Mouse (Mus musculus) CH12.LX (cell line): ENCODE data around the gene Slx1b. TPM values are rescaled to one million over a fixed set of nuclear protein-coding genes. Genes with fewer than 3 reads are reported as not detected.
A peak's percentile ranks its signal among the peaks of the same experiment; 100 is the strongest.

Experiments used
- DNase-seq: peaks from one replicate; pipeline ENCODE4 v3.0.0-alpha.2; 2013; ENCODE audit errors: extremely low read depth
- H3K27ac ChIP-seq: 2 replicates; pipeline ENCODE4 v1.5.1; 2012; ENCODE audit warnings: low read depth, mild to moderate bottlenecking, control low read depth, moderate library complexity; ENCODE audit not compliant: insufficient read depth
- H3K27me3 ChIP-seq: replicated peaks from 2 replicates; pipeline ENCODE3; 2012; ENCODE audit warnings: inconsistent platforms
- H3K36me3 ChIP-seq, 2 experiments: replicated peaks in 1 of 2; 2 replicates each; pipeline versions ENCODE3 to v1.6.1; 2012; ENCODE audit warnings: inconsistent platforms in 1 of 2, low read length in 1 of 2, mild to moderate bottlenecking in 1 of 2, mixed read lengths in 1 of 2, moderate library complexity in 1 of 2; ENCODE audit not compliant: control insufficient read depth in 1 of 2, insufficient read depth in 1 of 2
- H3K4me1 ChIP-seq, 2 experiments: 2 replicates each; pipeline ENCODE4 v1.6.1; 2012; ENCODE audit warnings: inconsistent platforms in 1 of 2, moderate library complexity in 1 of 2; ENCODE audit not compliant: insufficient read depth in 2 of 2, control insufficient read depth in 1 of 2
- H3K4me2 ChIP-seq: 2 replicates; pipeline ENCODE4 v1.6.1; 2012; ENCODE audit warnings: low read depth, mild to moderate bottlenecking, control low read depth; ENCODE audit not compliant: poor library complexity, insufficient read depth, severe bottlenecking
- H3K4me3 ChIP-seq, 3 experiments: fragments of 150-350 bp in 1 of 3; sonication (generic) in 1 of 3; replicated peaks in 1 of 3; 2 replicates each; pipeline versions ENCODE3 to v1.5.1; 2011 to 2012; ENCODE audit warnings: low read depth in 2 of 3, low read length in 2 of 3, mild to moderate bottlenecking in 2 of 3, moderate library complexity in 2 of 3, control low read depth in 1 of 3, improper control_type of control experiment in 1 of 3, inconsistent platforms in 1 of 3, mixed read lengths in 1 of 3; ENCODE audit not compliant: poor library complexity in 1 of 3
- H3K79me2 ChIP-seq: replicated peaks from 2 replicates; pipeline ENCODE4 v1.6.1; 2012; ENCODE audit warnings: mild to moderate bottlenecking, moderate library complexity; ENCODE audit not compliant: control insufficient read depth, poor library complexity, insufficient read depth, severe bottlenecking; ENCODE audit errors: extremely low read depth
- H3K9ac ChIP-seq: 2 replicates; pipeline ENCODE4 v1.6.1; 2012; ENCODE audit warnings: low read depth, mild to moderate bottlenecking, control low read depth, moderate library complexity; ENCODE audit not compliant: insufficient read depth
- H3K9me3 ChIP-seq: replicated peaks from 2 replicates; pipeline ENCODE3; 2012; ENCODE audit warnings: low read length, inconsistent platforms, mixed read lengths
- BHLHE40 ChIP-seq: IDR thresholded peaks from 2 replicates; pipeline ENCODE4 v1.6.1; 2011; ENCODE audit warnings: mild to moderate bottlenecking, low read depth, low read length, improper control_type of control experiment
- CHD1 ChIP-seq: IDR thresholded peaks from 2 replicates; pipeline ENCODE4 v1.6.1; 2012; ENCODE audit warnings: low read depth, low read length, improper control_type of control experiment, inconsistent platforms
- CHD2 ChIP-seq: IDR thresholded peaks from 2 replicates; pipeline ENCODE4 v1.6.1; 2011; ENCODE audit warnings: low read length, improper control_type of control experiment
- CTCF ChIP-seq, 2 experiments: IDR thresholded peaks in 1 of 2; conservative IDR thresholded peaks in 1 of 2; 2 replicates each; pipeline ENCODE4 v1.5.1; 2011 to 2012; ENCODE audit warnings: low read depth in 2 of 2, low read length in 2 of 2, improper control_type of control experiment in 1 of 2, inconsistent platforms in 1 of 2, mild to moderate bottlenecking in 1 of 2, moderate library complexity in 1 of 2
- E2F4 ChIP-seq: IDR thresholded peaks from 2 replicates; pipeline ENCODE4 v1.6.1; 2011; ENCODE audit warnings: low read depth, low read length, improper control_type of control experiment; ENCODE audit not compliant: insufficient replicate concordance
- EP300 ChIP-seq: IDR thresholded peaks from 2 replicates; pipeline ENCODE4 v1.6.1; 2011; ENCODE audit warnings: low read length, improper control_type of control experiment
- ETS1 ChIP-seq: conservative IDR thresholded peaks from 2 replicates; pipeline ENCODE4 v1.6.1; 2012; ENCODE audit warnings: low read depth, mild to moderate bottlenecking, inconsistent platforms, low read length, improper control_type of control experiment, moderate library complexity
- GABPA ChIP-seq: IDR thresholded peaks from 2 replicates; pipeline ENCODE4 v1.6.1; 2012; ENCODE audit warnings: low read depth, low read length, improper control_type of control experiment, inconsistent platforms; ENCODE audit not compliant: insufficient replicate concordance
- HCFC1 ChIP-seq: IDR thresholded peaks from 2 replicates; pipeline ENCODE4 v1.6.1; 2012; ENCODE audit warnings: low read depth, mild to moderate bottlenecking, inconsistent platforms, low read length, improper control_type of control experiment
- JUN ChIP-seq: IDR thresholded peaks from 2 replicates; pipeline ENCODE4 v1.6.1; 2011; ENCODE audit warnings: low read depth, mild to moderate bottlenecking, low read length, improper control_type of control experiment, moderate library complexity; ENCODE audit not compliant: insufficient read depth
- JUND ChIP-seq: conservative IDR thresholded peaks from 2 replicates; pipeline ENCODE4 v1.6.1; 2011; ENCODE audit warnings: low read depth, low read length, improper control_type of control experiment
- KAT2A ChIP-seq: IDR thresholded peaks from 2 replicates; pipeline ENCODE4 v1.6.1; 2012; ENCODE audit warnings: low read length, improper control_type of control experiment, inconsistent platforms; ENCODE audit not compliant: insufficient replicate concordance
- MAFK ChIP-seq: IDR thresholded peaks from 2 replicates; pipeline ENCODE4 v1.6.1; 2011; ENCODE audit warnings: low read length, improper control_type of control experiment; ENCODE audit not compliant: insufficient replicate concordance
- MAX ChIP-seq: IDR thresholded peaks from 2 replicates; pipeline ENCODE4 v1.6.1; 2011; ENCODE audit warnings: low read length, improper control_type of control experiment
- NRF1 ChIP-seq: IDR thresholded peaks from 2 replicates; pipeline ENCODE4 v1.6.1; 2014; ENCODE audit warnings: low read depth, mild to moderate bottlenecking, inconsistent platforms, low read length, improper control_type of control experiment, moderate library complexity
- PAX5 ChIP-seq: IDR thresholded peaks from 2 replicates; pipeline ENCODE4 v1.6.1; 2012; ENCODE audit warnings: low read length, inconsistent platforms, mixed read lengths
- RAD21 ChIP-seq: IDR thresholded peaks from 2 replicates; pipeline ENCODE4 v1.6.1; 2011; ENCODE audit warnings: low read depth, mild to moderate bottlenecking, low read length, improper control_type of control experiment, moderate library complexity
- RCOR1 ChIP-seq: conservative IDR thresholded peaks from 2 replicates; pipeline ENCODE4 v1.6.1; 2012; ENCODE audit warnings: low read depth, mild to moderate bottlenecking, inconsistent platforms, low read length, improper control_type of control experiment
- SIN3A ChIP-seq: IDR thresholded peaks from 2 replicates; pipeline ENCODE4 v1.6.1; 2012; ENCODE audit warnings: low read length, improper control_type of control experiment, inconsistent platforms
- TBP ChIP-seq: conservative IDR thresholded peaks from 2 replicates; pipeline ENCODE4 v1.6.1; 2011; ENCODE audit warnings: low read depth, low read length, improper control_type of control experiment
- TCF12 ChIP-seq: IDR thresholded peaks from 2 replicates; pipeline ENCODE4 v1.6.1; 2014; ENCODE audit warnings: low read depth, mild to moderate bottlenecking, inconsistent platforms, low read length, improper control_type of control experiment
- USF1 ChIP-seq: IDR thresholded peaks from 2 replicates; pipeline ENCODE4 v1.6.1; 2014; ENCODE audit warnings: low read depth, mild to moderate bottlenecking, inconsistent platforms, low read length, improper control_type of control experiment
- USF2 ChIP-seq: conservative IDR thresholded peaks from 2 replicates; pipeline ENCODE4 v1.6.1; 2011; ENCODE audit warnings: low read depth, low read length, improper control_type of control experiment
- ZKSCAN1 ChIP-seq: IDR thresholded peaks from 2 replicates; pipeline ENCODE4 v1.6.1; 2012; ENCODE audit warnings: low read depth, inconsistent platforms, low read length, improper control_type of control experiment, borderline replicate concordance
- ZMIZ1 ChIP-seq: IDR thresholded peaks from 2 replicates; pipeline ENCODE4 v1.6.1; 2012; ENCODE audit warnings: low read depth, mild to moderate bottlenecking, inconsistent platforms, low read length, improper control_type of control experiment
- dilution Hi-C: fragments of 300-500 bp; cut with MboI; formaldehyde crosslinking; loops from 2 replicates; pipeline ENCODE4 v1.14.3; 2020; ENCODE audit warnings: low sequenced_read_pairs; ENCODE audit not compliant: extremely low pct_unique_long_range_greater_than_20kb, extremely low pct_ligation_motif_present
- in situ Hi-C: fragments of 300-500 bp; cut with MboI; formaldehyde crosslinking; loops from 3 replicates; pipeline ENCODE4 v1.14.3; 2019; ENCODE audit warnings: low sequenced_read_pairs, low pct_ligation_motif_present, low pct_unique_long_range_greater_than_20kb, mixed read lengths
- polyA plus RNA-seq: library from polyadenylated mRNA; unstranded; fragments of >175 nt; gene quantifications from 2 replicates; pipeline ENCODE4 v1.2.1, GENCODE M21; 2012; ENCODE audit warnings: low read depth; ENCODE audit not compliant: insufficient read length
- total RNA-seq, 2 experiments: library from RNA; depleted of rRNA; stranded (reverse); fragments of 300-350 nt in 1 of 2; fragments of >200 nt in 1 of 2; gene quantifications; 2 replicates each; pipeline ENCODE4 v1.2.3; 2012 to 2014

The Slx1b gene
- total and polyA plus RNA-seq, 3 experiments = 4.7 to 8.3 (median 5.6) TPM

DNA sequence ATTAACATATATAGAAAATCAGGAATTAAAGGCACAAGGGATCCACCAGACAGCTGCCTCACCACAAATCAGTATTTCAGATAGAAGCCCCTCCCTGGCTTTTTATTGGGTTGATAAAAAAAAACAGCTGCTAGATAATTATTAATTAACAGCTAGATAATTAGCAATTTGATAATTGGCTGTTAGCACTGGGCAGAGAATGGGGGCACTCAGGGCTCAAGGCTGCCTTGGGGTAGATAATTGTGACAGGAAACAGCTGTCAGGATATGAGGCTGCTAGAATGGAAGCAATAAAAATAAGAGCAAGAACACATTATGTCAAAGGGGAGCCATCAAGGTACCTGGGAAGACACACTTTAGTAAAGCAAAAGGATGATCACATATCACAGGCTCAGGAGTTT, 50.7 kb downstream of the Slx1b start:
- peaks cover 13 to 47% of the 10 kb centered on the region in 2 experiments for H3K4me1 ChIP-seq
- 0 out of 2 replicates have a peak, but pooled peaks cover 2% of the 10 kb centered on the region for H3K79me2 ChIP-seq
- TF ChIP-seq RAD21 (no peak), CHD1 (no peak), JUN (no peak), PAX5 (no peak), CTCF (conservative IDR thresholded peaks at IDR 0.05 in 1 of 2, IDR thresholded peaks at IDR 0.05 in 1 of 2; ENCODE audit: low read depth in 2 of 2, low read length in 2 of 2) (no peak), ZMIZ1 (no peak), EP300 (no peak), ZKSCAN1 (no peak), NRF1 (no peak), MAFK (no peak), HCFC1 (no peak), BHLHE40 (no peak), SIN3A (no peak), TBP (no peak), CHD2 (no peak), E2F4 (no peak), TCF12 (no peak), MAX (no peak)
- TF ChIP-seq, all 38 proteins: peak for 0
- Histone ChIP-seq H3K36me3 (no peaks in the 10 kb centered on the region), H3K9me3 (no peaks in the 10 kb centered on the region), H3K4me3 (no peak overlapping the region), H3K4me2 (no peak overlapping the region), H3K27me3 (no peaks in the 10 kb centered on the region), H3K27ac (peak overlapping the region; percentile 79), H3K9ac (peak overlapping the region; percentile 53)
- dilution Hi-C loops = no loop called here
- in situ Hi-C loops = loop anchor here (5.0 to 10.0 kb wide), 2 partner anchors 47 to 470 kb away; no protein-coding TSS in a partner anchor
- DNase-seq = no peak

DNA sequence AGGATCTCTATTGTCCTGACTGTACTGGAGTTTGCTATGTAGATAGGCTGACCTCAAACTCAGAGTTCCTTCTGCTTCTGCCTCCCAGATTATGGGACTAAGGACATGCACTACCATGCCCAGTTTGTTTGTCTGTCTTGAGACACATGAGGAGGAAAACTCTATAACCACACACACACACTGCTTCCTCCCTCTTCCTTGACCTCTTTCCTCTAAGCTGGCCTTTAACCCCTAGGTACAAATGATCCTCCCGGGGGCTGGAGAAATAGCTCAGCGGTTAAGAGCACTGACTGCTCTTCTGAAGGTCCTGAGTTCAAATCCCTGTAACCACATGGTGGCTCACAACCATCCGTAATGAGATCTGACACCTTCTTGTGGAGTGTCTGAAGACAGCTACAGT, 51.2 kb downstream of the Slx1b start:
- DNase-seq = no peak
- Histone ChIP-seq H3K4me3 (no peak overlapping the region), H3K4me2 (no peak overlapping the region), H3K79me2 (no peaks in the 10 kb centered on the region), H3K36me3 (no peaks in the 10 kb centered on the region), H3K9me3 (no peaks in the 10 kb centered on the region), H3K27me3 (no peaks in the 10 kb centered on the region), H3K4me1 (peaks cover 13 to 47% of the 10 kb centered on the region in 2 experiments), H3K27ac (peak overlapping the region; percentile 40), H3K9ac (no peak overlapping the region)
- in situ Hi-C loops = loop anchor here (5.0 to 10.0 kb wide), 2 partner anchors 48 to 470 kb away; no protein-coding TSS in a partner anchor
- dilution Hi-C loops = no loop called here
- TF ChIP-seq E2F4 (no peak), MAX (no peak), RAD21 (no peak), TCF12 (no peak), RCOR1 (no peak), CHD1 (no peak), TBP (no peak), JUND (no peak), KAT2A (no peak), USF1 (no peak), ZKSCAN1 (no peak), USF2 (no peak), ETS1 (no peak), GABPA (no peak), CTCF (conservative IDR thresholded peaks at IDR 0.05 in 1 of 2, IDR thresholded peaks at IDR 0.05 in 1 of 2; ENCODE audit: low read depth in 2 of 2, low read length in 2 of 2) (no peak)
